Mouse (Mus musculus): Measurements from ENCODE around the gene Dnah14. TPM values are rescaled to one million over a fixed set of nuclear protein-coding genes. Genes with fewer than 3 reads are reported as not detected.
"Not testable (repeated sequence)": the region's sequence is repeated elsewhere in the genome, so short reads cannot be mapped to it uniquely, and the experiment has no call there.

Dnah14 gene
- polyA plus RNA-seq, 1 experiment from 2014 or later = 1.6 TPM

DNA sequence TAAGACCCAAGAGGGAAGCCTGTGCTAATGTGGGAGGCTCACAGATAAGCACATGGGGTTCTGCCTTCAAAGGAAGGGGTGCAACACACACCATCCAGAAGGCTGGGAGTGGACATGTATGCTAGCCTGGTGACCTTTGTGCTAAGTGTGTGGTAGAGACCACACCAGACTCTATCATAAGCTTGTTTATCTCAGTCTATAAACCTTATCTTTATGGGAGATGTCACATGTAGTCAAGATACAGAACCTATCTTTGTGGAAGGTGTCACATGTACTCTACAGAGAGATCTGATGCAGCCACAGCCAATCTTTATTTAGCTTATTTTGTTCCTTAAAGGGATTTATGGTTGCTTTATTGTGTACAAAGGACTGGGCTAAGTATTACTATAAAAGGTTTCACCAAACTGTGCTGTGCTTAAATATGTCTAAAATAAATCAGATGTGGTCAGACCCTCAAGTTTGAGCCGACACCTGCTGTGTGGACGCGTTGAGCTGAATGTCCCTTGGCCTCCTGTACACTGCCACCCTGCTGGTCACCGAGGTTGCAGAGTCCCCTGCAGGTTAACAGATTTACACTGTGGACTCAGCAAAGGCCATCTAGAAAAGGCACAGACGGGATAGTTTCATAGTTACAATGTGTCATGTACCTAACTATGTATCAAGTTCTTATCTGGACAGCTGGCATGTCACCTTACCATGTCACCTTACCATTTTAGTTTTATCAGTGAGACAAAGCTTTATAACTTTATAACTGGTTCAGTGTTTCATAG, 118.6 kb downstream of the Dnah14 start:
- no peak overlapping the region for H3K27ac ChIP-seq
- H3K4me3 ChIP-seq = no peak overlapping the region
- no peak overlapping the region for H3K9ac ChIP-seq
- no peaks in the 10 kb centered on the region for H3K9me3 ChIP-seq
- no peaks in the 10 kb centered on the region for H3K4me1 ChIP-seq
- no peaks in the 10 kb centered on the region for H3K27me3 ChIP-seq
- no peak for ATAC-seq (ENCODE audit: insufficient number of reproducible peaks, insufficient read depth, low FRiP score, low TSS enrichment)
- 74% methylated on average over 5 of the region's 5 CpGs for WGBS
- no peak overlapping the region for H3K4me2 ChIP-seq (replicated peaks)
- H3K36me3 ChIP-seq = no peaks in the 10 kb centered on the region

DNA sequence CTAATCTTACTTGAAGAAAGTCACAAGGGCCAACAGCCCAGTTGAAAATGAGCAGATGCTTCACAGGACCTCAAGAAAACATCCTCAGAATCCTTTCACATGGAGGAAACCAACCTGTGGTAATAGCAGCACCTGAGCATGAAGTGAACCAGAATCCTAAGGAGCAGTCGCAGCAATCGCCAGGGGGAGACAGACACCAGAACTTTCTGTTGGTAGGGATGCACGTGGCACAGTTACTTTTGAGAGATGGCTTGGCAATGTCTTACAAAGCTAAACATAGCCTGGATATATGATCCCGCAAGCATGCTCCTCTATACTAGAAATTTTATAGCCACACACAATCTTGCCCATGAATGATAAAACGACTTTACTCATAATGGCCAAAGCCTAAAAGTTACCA, 152.3 kb downstream of the Dnah14 start:
- Histone ChIP-seq H3K4me3 (no peak overlapping the region), H3K4me1 (no peaks in the 10 kb centered on the region), H3K27ac (no peak overlapping the region), H3K4me2 (replicated peaks) (no peak overlapping the region), H3K36me3 (no peaks in the 10 kb centered on the region), H3K27me3 (no peaks in the 10 kb centered on the region), H3K9ac (no peak overlapping the region), H3K9me3 (no peaks in the 10 kb centered on the region)
- WGBS = 54% methylated on average over 5 of the region's 5 CpGs
- ATAC-seq (ENCODE audit: insufficient number of reproducible peaks, insufficient read depth, low FRiP score, low TSS enrichment) = no peak

DNA sequence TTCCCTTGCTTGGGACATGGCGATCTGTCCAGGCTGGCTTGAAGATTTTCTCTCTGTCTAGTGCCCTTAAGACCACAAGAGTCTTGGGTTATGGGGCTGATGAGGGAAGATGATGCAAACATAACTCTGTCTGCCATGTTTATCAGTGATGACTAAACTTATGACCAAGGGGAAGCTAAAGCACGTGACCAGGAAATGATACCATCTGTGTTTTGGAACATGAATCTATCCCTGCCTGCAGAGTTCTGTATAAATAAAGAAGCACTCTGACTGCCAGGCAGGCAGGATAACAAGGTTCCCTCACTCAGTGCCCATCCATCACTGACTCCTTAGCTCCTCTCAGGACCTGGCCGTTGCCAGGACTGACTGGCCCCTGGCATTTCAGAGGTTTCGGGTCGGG, 157.2 kb downstream of the Dnah14 start:
- WGBS = 83% methylated on average over 5 of the region's 5 CpGs
- H3K27ac ChIP-seq = no peak overlapping the region
- no peaks in the 10 kb centered on the region for H3K36me3 ChIP-seq
- no peaks in the 10 kb centered on the region for H3K27me3 ChIP-seq
- no peak overlapping the region for H3K4me3 ChIP-seq
- ATAC-seq (ENCODE audit: insufficient number of reproducible peaks, insufficient read depth, low FRiP score, low TSS enrichment) = no peak
- no peak overlapping the region for H3K9ac ChIP-seq
- H3K9me3 ChIP-seq = no peaks in the 10 kb centered on the region
- no peak overlapping the region for H3K4me2 ChIP-seq (replicated peaks)
- no peaks in the 10 kb centered on the region for H3K4me1 ChIP-seq

DNA sequence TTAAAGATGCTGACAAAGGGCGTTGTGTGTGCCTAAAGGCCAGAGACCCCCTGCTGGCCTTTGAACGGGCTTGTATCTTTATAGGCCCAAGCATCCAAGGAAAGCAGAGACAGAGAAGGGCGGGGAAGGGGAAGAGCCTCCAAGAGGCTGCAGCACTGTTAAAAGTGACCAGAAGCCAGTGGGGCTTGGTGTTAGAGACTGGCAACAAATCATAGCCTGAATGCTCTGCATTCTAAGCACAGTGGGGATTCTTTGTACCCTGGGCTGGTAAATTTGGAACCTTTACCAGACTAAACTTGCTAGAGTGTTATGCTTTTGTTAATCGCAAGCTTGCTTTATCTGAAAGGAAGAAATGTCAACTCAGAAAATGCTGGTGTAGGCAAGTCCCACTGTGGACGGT, 163.9 kb downstream of the Dnah14 start:
- no peaks in the 10 kb centered on the region for H3K4me1 ChIP-seq
- ATAC-seq (ENCODE audit: insufficient number of reproducible peaks, insufficient read depth, low FRiP score, low TSS enrichment) = no peak
- H3K36me3 ChIP-seq = no peaks in the 10 kb centered on the region
- no peak overlapping the region for H3K27ac ChIP-seq
- H3K9ac ChIP-seq = no peak overlapping the region
- no peak overlapping the region for H3K4me3 ChIP-seq
- H3K9me3 ChIP-seq = no peaks in the 10 kb centered on the region
- no peaks in the 10 kb centered on the region for H3K27me3 ChIP-seq
- WGBS = 62% methylated on average over 5 of the region's 5 CpGs
- H3K4me2 ChIP-seq (replicated peaks) = no peak overlapping the region

DNA sequence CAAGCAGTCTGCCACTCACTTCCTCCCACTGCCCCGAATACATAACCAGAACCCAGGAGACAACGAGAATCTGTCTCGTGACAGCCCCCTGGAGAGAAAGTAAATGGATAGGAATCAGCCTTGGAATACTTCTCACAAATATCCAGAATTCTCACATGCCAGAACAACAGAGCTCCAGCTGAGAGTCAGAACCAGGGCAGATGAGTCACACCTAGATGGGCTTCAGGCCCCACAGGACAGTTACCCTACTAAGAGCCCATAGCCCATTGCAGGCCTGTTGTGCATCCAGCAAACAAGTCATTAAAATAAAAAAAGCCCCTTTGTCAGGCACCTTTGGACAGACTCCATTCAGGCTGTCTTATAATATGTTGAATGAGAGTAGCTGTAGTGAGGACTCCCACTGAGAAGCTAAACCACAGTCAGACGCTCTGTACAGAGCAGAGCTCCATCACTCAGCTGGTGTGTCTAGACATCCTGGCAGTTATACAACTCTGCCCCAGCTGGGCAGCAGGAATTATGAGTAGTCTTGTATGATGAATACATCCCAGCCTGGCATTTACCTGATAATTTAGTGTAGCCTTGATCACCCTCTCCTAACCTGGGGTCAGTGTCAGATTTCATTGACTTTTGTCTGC, 166.0 kb downstream of the Dnah14 start:
- 68% methylated on average over 4 of the region's 4 CpGs for WGBS
- Histone ChIP-seq H3K4me2 (replicated peaks) (no peak overlapping the region), H3K27me3 (no peaks in the 10 kb centered on the region), H3K9ac (no peak overlapping the region), H3K4me3 (no peak overlapping the region), H3K36me3 (no peaks in the 10 kb centered on the region), H3K9me3 (no peaks in the 10 kb centered on the region), H3K27ac (no peak overlapping the region), H3K4me1 (no peaks in the 10 kb centered on the region)
- ATAC-seq (ENCODE audit: insufficient number of reproducible peaks, insufficient read depth, low FRiP score, low TSS enrichment) = no peak

DNA sequence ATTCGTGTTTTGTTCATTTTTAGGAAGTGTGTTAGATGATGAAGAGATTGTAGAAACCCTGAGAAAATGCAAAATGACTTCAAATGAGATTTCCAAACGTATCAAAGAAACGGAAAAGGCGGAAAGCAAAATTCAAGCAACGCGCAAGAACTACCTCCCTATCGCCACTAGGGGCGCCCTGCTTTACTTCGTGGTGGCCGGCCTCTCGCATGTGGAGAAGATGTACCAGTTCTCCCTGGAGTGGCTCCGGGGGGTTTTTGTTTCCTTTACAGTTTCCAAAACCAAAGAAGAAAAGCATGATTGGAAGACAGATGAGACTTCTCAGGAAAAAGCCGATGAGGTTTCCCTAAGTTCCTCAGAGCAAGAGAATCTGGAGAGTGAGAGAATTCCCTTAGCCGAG, 193.0 kb downstream of the Dnah14 start:
- Histone ChIP-seq H3K4me1 (no peaks in the 10 kb centered on the region), H3K4me3 (no peak overlapping the region), H3K4me2 (replicated peaks) (no peak overlapping the region), H3K9me3 (no peaks in the 10 kb centered on the region), H3K9ac (no peak overlapping the region), H3K27me3 (no peaks in the 10 kb centered on the region), H3K36me3 (no peaks in the 10 kb centered on the region), H3K27ac (no peak overlapping the region)
- no peak for ATAC-seq (ENCODE audit: insufficient number of reproducible peaks, insufficient read depth, low FRiP score, low TSS enrichment)
- WGBS = 55% methylated on average over 14 of the region's 14 CpGs

DNA sequence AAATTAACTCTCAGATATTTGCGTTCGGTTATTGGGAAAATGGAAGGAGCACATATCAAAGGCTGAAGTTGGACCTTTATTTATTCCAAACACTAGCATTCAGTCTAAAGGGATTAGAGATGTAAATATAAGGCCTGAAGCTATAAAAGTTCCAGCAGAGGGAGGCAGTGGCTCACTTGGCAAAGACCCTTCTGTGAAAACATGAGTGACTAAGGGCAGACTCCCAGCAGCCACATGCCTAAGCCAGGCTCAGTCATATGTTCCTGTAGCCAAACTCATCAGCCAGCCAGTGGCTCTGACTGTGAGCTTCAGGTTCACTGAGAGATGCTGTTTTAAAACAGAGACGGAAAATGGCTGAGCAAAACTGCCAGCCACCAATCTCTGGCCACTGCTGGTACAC, 195.5 kb downstream of the Dnah14 start:
- no peak overlapping the region for H3K4me2 ChIP-seq (replicated peaks)
- no peaks in the 10 kb centered on the region for H3K36me3 ChIP-seq
- no peaks in the 10 kb centered on the region for H3K27me3 ChIP-seq
- no peaks in the 10 kb centered on the region for H3K9me3 ChIP-seq
- no peak overlapping the region for H3K9ac ChIP-seq
- no peak for ATAC-seq (ENCODE audit: insufficient number of reproducible peaks, insufficient read depth, low FRiP score, low TSS enrichment)
- H3K4me1 ChIP-seq = no peaks in the 10 kb centered on the region
- 96% methylated on average over 3 of the region's 3 CpGs for WGBS
- H3K27ac ChIP-seq = no peak overlapping the region
- no peak overlapping the region for H3K4me3 ChIP-seq

DNA sequence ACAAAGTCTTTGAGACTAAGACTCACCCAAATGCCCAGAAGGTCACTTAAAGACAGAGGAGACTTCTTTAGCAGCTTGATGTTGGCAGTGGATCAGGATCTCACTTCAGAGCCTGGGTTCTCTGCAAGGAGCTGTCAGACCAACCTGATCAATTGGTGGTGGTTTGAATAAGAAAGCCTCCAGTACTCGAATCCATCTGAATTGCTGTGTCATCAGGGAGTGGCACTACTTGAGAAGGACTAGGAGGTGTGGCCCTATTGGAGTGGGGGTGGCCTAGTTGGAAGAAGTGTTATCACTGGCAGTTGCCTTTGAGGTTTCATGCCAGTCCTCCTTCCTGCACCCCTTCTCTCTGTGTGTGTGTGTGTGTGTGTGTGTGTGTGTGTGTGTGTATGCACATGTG, 200.2 kb downstream of the Dnah14 start:
- Histone ChIP-seq H3K27me3 (no peaks in the 10 kb centered on the region), H3K4me1 (no peaks in the 10 kb centered on the region)
- 63% methylated on average over 1 of the region's 1 CpGs for WGBS

DNA sequence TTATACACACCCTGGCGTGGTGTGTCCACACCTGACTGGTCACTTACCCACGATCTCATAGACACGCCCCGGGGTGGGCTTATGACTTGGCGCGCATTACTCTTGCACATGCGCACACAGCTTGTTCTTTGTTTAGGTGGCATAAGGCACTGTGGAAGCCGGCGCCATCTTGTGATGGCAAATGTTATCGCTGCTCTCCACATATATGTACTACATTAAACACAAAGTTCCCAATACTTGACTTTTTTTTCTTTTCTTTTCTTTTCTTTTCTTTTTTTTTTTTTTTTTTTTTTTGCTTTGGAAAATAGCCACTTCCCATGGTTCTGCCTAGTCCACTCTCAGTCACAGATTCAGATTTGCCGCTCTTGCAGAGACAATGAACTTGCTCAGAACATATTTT, 206.2 kb downstream of the Dnah14 start:
- H3K27me3 ChIP-seq; H3K27ac ChIP-seq; ATAC-seq (ENCODE audit: insufficient number of reproducible peaks, insufficient read depth, low FRiP score, low TSS enrichment); H3K9me3 ChIP-seq; H3K36me3 ChIP-seq; H3K4me1 ChIP-seq; H3K4me3 ChIP-seq; H3K4me2 ChIP-seq (replicated peaks); H3K9ac ChIP-seq: not testable (repeated sequence)
- 94% methylated on average over 11 of the region's 11 CpGs for WGBS

More for the DNA sequence above, 200.2 kb downstream of the Dnah14 start:
- no peak overlapping the region for H3K4me3 ChIP-seq
- H3K27ac ChIP-seq = no peak overlapping the region
- no peaks in the 10 kb centered on the region for H3K9me3 ChIP-seq
- no peak overlapping the region for H3K4me2 ChIP-seq (replicated peaks)
- ATAC-seq (ENCODE audit: insufficient number of reproducible peaks, insufficient read depth, low FRiP score, low TSS enrichment) = no peak
- no peaks in the 10 kb centered on the region for H3K36me3 ChIP-seq
- H3K9ac ChIP-seq = no peak overlapping the region

DNA sequence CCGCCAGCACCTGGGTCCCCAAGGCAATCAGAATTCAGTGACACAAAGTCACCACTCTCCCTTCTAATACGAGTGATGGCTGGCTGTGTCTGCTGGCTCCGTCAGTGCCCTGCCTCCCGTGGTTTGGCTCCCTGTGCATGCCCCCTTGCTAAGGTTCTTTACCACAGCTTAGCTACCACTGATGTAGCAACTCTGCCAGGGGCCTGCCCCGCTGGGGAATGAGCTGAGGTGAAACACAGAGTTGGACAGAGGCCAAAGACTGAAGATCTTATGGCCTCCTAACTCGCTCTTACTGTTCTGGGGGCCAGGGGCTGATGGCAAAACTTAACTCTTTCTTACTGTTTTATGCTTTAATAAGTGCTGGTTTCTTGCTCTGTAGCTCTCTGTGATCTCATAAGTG, 213.6 kb downstream of the Dnah14 start:
- no peak for ATAC-seq (ENCODE audit: insufficient number of reproducible peaks, insufficient read depth, low FRiP score, low TSS enrichment)
- H3K9ac ChIP-seq = no peak overlapping the region

DNA sequence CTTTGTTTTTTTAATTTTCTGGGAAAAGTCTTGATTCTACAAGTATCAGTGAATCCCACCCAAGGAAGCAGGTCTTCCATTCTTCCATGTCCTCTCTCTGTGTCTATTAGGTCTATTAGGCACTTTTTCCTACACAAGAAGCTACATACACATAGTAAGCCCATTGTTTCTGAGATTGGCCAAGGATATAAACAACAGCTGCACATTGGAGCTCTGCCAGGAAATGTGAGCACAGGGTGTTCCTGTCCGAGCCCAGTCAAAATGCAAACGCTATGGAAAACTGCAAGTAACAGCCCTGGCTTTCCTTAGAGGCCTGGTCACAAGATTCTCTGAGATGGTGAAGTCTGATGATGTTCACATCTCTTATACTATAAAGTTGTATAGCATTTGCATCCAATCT, 217.2 kb downstream of the Dnah14 start:
- no peak overlapping the region for H3K27ac ChIP-seq
- H3K9ac ChIP-seq = no peak overlapping the region
- H3K9me3 ChIP-seq = no peaks in the 10 kb centered on the region
- no peak for ATAC-seq (ENCODE audit: insufficient number of reproducible peaks, insufficient read depth, low FRiP score, low TSS enrichment)
- H3K4me1 ChIP-seq = no peaks in the 10 kb centered on the region; the same call in 1 of the 2 replicates
- no peaks in the 10 kb centered on the region for H3K36me3 ChIP-seq
- H3K27me3 ChIP-seq = no peaks in the 10 kb centered on the region
- H3K4me2 ChIP-seq (replicated peaks) = no peak overlapping the region
- no peak overlapping the region for H3K4me3 ChIP-seq
- WGBS = 34% methylated on average over 2 of the region's 2 CpGs

More for the DNA sequence above, 213.6 kb downstream of the Dnah14 start:
- no peak overlapping the region for H3K27ac ChIP-seq
- H3K4me3 ChIP-seq = no peak overlapping the region
- no peaks in the 10 kb centered on the region; the same call in 1 of the 2 replicates for H3K4me1 ChIP-seq
- no peaks in the 10 kb centered on the region for H3K27me3 ChIP-seq
- no peaks in the 10 kb centered on the region for H3K9me3 ChIP-seq
- H3K36me3 ChIP-seq = no peaks in the 10 kb centered on the region
- 53% methylated on average over 6 of the region's 6 CpGs for WGBS
- no peak overlapping the region for H3K4me2 ChIP-seq (replicated peaks)

DNA sequence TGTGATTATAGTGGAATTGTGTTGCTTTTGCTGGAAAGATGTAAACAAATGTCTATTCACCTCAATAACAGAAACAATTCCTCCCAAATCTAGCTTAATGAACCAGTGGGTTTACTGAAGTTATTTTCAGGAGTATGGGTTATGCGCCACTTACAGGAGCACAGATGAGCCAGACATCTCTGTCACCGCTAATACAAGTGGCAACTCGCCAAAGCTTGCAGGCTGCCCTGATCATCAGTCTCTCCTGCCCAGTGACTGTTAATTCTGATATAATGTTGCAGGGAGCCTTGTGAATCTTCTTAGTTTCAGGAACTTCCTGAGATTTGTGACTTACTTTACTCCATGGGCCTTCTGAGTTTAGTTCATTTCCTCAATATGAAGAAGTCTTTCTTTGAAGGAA, 223.6 kb downstream of the Dnah14 start:
- H3K27me3 ChIP-seq = no peaks in the 10 kb centered on the region
- no peak overlapping the region for H3K4me3 ChIP-seq
- no peak overlapping the region for H3K4me2 ChIP-seq (replicated peaks)
- H3K36me3 ChIP-seq = no peaks in the 10 kb centered on the region
- H3K4me1 ChIP-seq = no peaks in the 10 kb centered on the region
- 87% methylated on average over 3 of the region's 3 CpGs for WGBS
- ATAC-seq (ENCODE audit: insufficient number of reproducible peaks, insufficient read depth, low FRiP score, low TSS enrichment) = no peak
- no peaks in the 10 kb centered on the region for H3K9me3 ChIP-seq
- H3K9ac ChIP-seq = no peak overlapping the region
- no peak overlapping the region for H3K27ac ChIP-seq

Measured in embryonic facial prominence, embryonic 12.5 days (tissue).